Mouse (Mus musculus): ENCODE measurements around the gene Nat10. TPM values are rescaled to one million over a fixed set of nuclear protein-coding genes. Genes with fewer than 3 reads are reported as not detected.

Nat10 gene
- polyA plus RNA-seq, 1 experiment, result 70.1 TPM

DNA sequence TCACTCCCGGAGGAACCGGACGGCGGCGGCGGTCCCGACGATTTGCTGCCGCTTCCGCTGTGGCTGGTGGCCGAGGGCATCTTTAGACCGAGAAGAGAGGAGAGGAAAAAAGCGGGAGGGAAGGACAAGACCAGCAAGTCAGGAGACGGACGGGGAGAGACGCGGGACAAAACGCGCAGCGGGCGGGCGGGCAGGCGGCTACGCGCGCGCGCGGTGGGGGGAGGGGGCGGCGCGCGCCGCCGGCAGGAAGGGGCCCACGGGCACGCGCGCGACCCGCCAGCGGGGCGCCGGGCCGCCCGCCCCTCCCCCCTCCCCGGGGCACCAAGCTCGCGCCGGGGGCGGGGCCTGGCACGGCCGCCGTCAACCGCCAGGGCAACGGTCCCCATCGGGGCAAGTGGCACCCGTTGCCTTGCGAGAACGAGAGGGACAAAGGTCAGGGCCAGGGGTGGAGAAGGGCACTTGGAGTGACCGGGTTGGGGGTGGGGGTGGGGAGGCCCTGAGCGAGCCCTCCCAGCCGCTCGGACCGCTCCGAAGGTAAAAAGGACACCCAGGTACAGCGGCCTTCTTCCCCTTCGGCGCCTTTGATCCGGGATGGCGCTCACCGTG is 35.9 kb upstream of the Nat10 start:
- under 1% methylated on average over 64 of the region's 72 CpGs for WGBS

DNA sequence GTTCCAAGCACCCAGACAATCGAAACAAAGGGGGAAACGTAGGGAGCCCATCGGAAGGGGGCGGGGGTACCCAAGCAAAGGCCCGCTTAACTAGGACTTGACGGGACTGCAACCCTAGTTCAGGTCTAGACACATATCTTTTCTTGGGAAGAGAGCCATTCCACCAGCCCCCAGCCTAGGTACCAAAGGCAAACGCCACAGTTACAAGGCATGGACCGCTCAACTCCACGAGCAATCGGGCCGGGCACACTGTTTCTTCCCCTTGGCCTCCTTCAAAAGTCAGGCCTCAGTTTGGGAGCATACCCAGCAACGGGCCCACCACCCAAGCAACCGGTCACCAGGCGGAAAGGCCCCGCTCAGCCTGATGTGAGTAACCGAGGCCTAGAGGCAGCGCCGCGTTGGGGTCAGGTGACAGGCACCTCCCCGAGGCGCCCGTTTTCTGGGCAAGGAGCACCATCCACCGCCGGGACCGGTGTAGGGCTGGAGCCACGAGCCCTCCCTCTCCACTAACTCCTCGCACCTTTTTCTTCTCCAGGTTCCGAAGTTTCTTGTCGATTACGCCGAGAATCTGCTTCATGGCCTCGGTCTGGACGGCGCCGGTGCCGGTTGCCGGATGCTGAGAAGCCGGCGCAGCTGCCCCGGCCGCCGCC is 35.3 kb upstream of the Nat10 start:
- Histone ChIP-seq H3K36me3 (ENCODE audit: control insufficient read depth, insufficient read depth, low read length) (peaks cover 19% of the 10 kb centered on the region), H3K27me3 (ENCODE audit: control insufficient read depth, insufficient read depth, low read length) (no peaks in the 10 kb centered on the region), H3K4me1 (replicated peaks; ENCODE audit: control insufficient read depth, insufficient read depth, low read length) (peaks cover 2% of the 10 kb centered on the region; the same call in 1 of the 2 replicates), H3K27ac (ENCODE audit: control insufficient read depth, insufficient read depth, low read length) (peak overlapping the region; percentile 89), H3K4me3 (ENCODE audit: control insufficient read depth, insufficient read depth, low read length) (peak overlapping the region; percentile 93)
- TF ChIP-seq POLR2A (IDR thresholded peaks at IDR 0.05; ENCODE audit: control insufficient read depth, extremely low read depth, insufficient read depth, low read length, poor library complexity), result 0 out of 2 replicates have a peak, but pooled peaks have one; percentile 10
- peak; percentile 10; the same call in 1 of the 2 replicates for TF ChIP-seq CTCF (IDR thresholded peaks at IDR 0.05; ENCODE audit: borderline replicate concordance, control insufficient read depth, extremely low read depth, insufficient read depth, low read length, poor library complexity)
- DNase-seq, result peak; percentile 66
- under 1% methylated on average over 42 of the region's 42 CpGs for WGBS

More for the DNA sequence above, 35.9 kb upstream of the Nat10 start:
- Histone ChIP-seq H3K36me3 (ENCODE audit: control insufficient read depth, insufficient read depth, low read length) (peaks cover 14% of the 10 kb centered on the region), H3K4me1 (replicated peaks; ENCODE audit: control insufficient read depth, insufficient read depth, low read length) (peaks cover 2% of the 10 kb centered on the region; the same call in 1 of the 2 replicates), H3K27ac (ENCODE audit: control insufficient read depth, insufficient read depth, low read length) (peak overlapping the region; percentile 89), H3K4me3 (ENCODE audit: control insufficient read depth, insufficient read depth, low read length) (peak overlapping the region; percentile 93), H3K27me3 (ENCODE audit: control insufficient read depth, insufficient read depth, low read length) (no peaks in the 10 kb centered on the region)
- DNase-seq, result peak; percentile 85
- TF ChIP-seq POLR2A (IDR thresholded peaks at IDR 0.05; ENCODE audit: control insufficient read depth, extremely low read depth, insufficient read depth, low read length, poor library complexity) (0 out of 2 replicates have a peak, but pooled peaks have one; percentile 17), CTCF (IDR thresholded peaks at IDR 0.05; ENCODE audit: borderline replicate concordance, control insufficient read depth, extremely low read depth, insufficient read depth, low read length, poor library complexity) (no peak)

DNA sequence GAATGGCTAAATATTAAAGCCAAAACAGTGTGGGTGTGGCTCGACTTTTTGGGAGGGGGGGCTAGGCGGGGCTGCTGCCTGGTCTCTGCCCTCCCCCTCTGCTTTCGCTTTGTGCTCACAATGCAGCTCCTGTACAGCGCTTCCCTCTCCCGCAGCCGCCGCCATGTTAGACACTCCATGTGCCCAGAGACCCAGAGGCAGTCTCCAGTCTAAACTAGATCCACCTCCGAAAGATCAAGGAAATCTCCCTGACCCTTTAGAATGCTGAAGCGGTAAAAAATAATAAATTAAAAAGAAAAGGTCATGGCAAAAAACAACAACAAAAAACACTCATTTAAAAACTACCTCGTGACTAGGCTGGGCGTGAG is 34.8 kb upstream of the Nat10 start:
- 1% methylated on average over 11 of the region's 11 CpGs for WGBS

DNA sequence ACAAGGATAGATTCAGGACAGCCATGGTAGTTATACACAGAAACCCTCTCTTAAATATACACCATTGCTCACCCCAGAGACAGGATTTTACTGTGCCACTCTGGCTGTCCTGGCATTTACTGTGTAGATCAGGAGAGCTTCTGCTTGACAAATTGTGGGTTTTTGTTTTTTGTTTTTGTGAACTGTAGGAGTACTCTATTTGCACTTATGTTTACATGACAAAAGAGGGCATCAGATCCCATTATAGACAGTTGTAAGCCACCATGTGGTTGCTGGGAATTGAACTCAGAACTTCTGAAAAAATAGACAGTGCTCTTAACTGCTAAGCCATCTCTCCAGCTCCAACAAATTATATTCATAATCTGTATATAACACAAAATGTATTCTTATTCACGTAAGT is 30.9 kb upstream of the Nat10 start:
- WGBS, result 97% methylated on average over 1 of the region's 1 CpGs

More for the DNA sequence above, 34.8 kb upstream of the Nat10 start:
- peak overlapping the region; percentile 93 for H3K4me3 ChIP-seq (ENCODE audit: control insufficient read depth, insufficient read depth, low read length)
- H3K4me1 ChIP-seq (replicated peaks; ENCODE audit: control insufficient read depth, insufficient read depth, low read length), result peaks cover 2% of the 10 kb centered on the region; the same call in 1 of the 2 replicates
- peaks cover 19% of the 10 kb centered on the region for H3K36me3 ChIP-seq (ENCODE audit: control insufficient read depth, insufficient read depth, low read length)
- no peak for TF ChIP-seq POLR2A (IDR thresholded peaks at IDR 0.05; ENCODE audit: control insufficient read depth, extremely low read depth, insufficient read depth, low read length, poor library complexity)
- no peak for TF ChIP-seq CTCF (IDR thresholded peaks at IDR 0.05; ENCODE audit: borderline replicate concordance, control insufficient read depth, extremely low read depth, insufficient read depth, low read length, poor library complexity)
- no peaks in the 10 kb centered on the region for H3K27me3 ChIP-seq (ENCODE audit: control insufficient read depth, insufficient read depth, low read length)
- H3K27ac ChIP-seq (ENCODE audit: control insufficient read depth, insufficient read depth, low read length), result peak overlapping the region; percentile 89
- DNase-seq, result peak; percentile 82

DNA sequence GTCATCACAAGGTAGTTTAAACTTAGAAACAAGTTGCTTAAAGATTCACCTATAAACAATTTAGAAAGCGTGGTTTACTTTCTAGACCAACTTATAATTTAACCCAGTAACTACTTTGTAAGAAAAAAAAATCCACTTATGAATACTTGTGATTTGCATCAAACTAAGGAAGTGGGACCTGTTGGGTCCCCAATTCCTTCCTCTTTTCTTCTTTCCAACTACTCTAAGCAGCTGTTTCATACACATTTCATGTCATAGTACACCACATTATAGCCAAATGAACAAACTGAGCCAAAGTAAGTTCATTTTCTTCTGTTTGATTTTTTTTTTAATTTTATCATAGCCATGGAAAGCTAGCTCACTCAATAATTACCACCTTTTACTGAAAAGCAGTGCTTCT is 24.7 kb upstream of the Nat10 start:
- H3K4me3 ChIP-seq (ENCODE audit: control insufficient read depth, insufficient read depth, low read length), result no peak overlapping the region
- WGBS, result 85% methylated on average over 1 of the region's 1 CpGs
- TF ChIP-seq CTCF (IDR thresholded peaks at IDR 0.05; ENCODE audit: borderline replicate concordance, control insufficient read depth, extremely low read depth, insufficient read depth, low read length, poor library complexity) (no peak), POLR2A (IDR thresholded peaks at IDR 0.05; ENCODE audit: control insufficient read depth, extremely low read depth, insufficient read depth, low read length, poor library complexity) (no peak)
- H3K27me3 ChIP-seq (ENCODE audit: control insufficient read depth, insufficient read depth, low read length), result no peaks in the 10 kb centered on the region
- no peaks in the 10 kb centered on the region for H3K4me1 ChIP-seq (replicated peaks; ENCODE audit: control insufficient read depth, insufficient read depth, low read length)
- DNase-seq, result no peak
- H3K27ac ChIP-seq (ENCODE audit: control insufficient read depth, insufficient read depth, low read length), result no peak overlapping the region
- peaks cover 27% of the 10 kb centered on the region for H3K36me3 ChIP-seq (ENCODE audit: control insufficient read depth, insufficient read depth, low read length)

More for the DNA sequence above, 30.9 kb upstream of the Nat10 start:
- Histone ChIP-seq H3K4me1 (replicated peaks; ENCODE audit: control insufficient read depth, insufficient read depth, low read length) (peaks cover 2% of the 10 kb centered on the region; the same call in 1 of the 2 replicates), H3K27ac (ENCODE audit: control insufficient read depth, insufficient read depth, low read length) (no peak overlapping the region), H3K4me3 (ENCODE audit: control insufficient read depth, insufficient read depth, low read length) (no peak overlapping the region), H3K27me3 (ENCODE audit: control insufficient read depth, insufficient read depth, low read length) (no peaks in the 10 kb centered on the region), H3K36me3 (ENCODE audit: control insufficient read depth, insufficient read depth, low read length) (peaks cover 22% of the 10 kb centered on the region)
- TF ChIP-seq POLR2A (IDR thresholded peaks at IDR 0.05; ENCODE audit: control insufficient read depth, extremely low read depth, insufficient read depth, low read length, poor library complexity) (no peak), CTCF (IDR thresholded peaks at IDR 0.05; ENCODE audit: borderline replicate concordance, control insufficient read depth, extremely low read depth, insufficient read depth, low read length, poor library complexity) (no peak)
- DNase-seq, result no peak

DNA sequence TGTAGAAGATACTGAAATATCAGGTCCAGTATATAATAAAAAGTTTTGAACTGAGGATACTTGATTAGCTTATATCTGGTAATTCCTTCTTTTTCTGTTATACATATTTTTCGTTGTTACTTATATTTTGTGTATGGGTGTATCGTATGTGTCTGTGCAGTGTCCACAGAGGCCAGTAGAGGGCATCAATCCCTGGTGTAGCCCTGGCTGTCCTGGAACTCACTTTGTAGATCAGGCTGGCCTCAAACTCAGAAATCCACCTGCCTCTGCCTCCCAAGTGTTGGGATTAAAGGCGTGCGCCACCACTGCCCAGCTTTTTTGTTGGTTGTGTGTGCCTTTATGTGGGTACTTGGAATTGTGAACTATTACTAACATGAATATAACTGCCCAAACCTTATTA is 23.6 kb upstream of the Nat10 start:
- TF ChIP-seq CTCF (IDR thresholded peaks at IDR 0.05; ENCODE audit: borderline replicate concordance, control insufficient read depth, extremely low read depth, insufficient read depth, low read length, poor library complexity) (peak; percentile 38; the same call in 1 of the 2 replicates), POLR2A (IDR thresholded peaks at IDR 0.05; ENCODE audit: control insufficient read depth, extremely low read depth, insufficient read depth, low read length, poor library complexity) (no peak)
- DNase-seq, result peak; percentile 37
- Histone ChIP-seq H3K4me1 (replicated peaks; ENCODE audit: control insufficient read depth, insufficient read depth, low read length) (no peaks in the 10 kb centered on the region), H3K4me3 (ENCODE audit: control insufficient read depth, insufficient read depth, low read length) (no peak overlapping the region), H3K36me3 (ENCODE audit: control insufficient read depth, insufficient read depth, low read length) (peaks cover 38% of the 10 kb centered on the region), H3K27ac (ENCODE audit: control insufficient read depth, insufficient read depth, low read length) (no peak overlapping the region), H3K27me3 (ENCODE audit: control insufficient read depth, insufficient read depth, low read length) (no peaks in the 10 kb centered on the region)
- 95% methylated on average over 4 of the region's 4 CpGs for WGBS

Measured in thymus, adult 2 months (tissue).